Mouse (Mus musculus) ZHBTc4 (cell line): ENCODE data around the gene Derl2.

Experiments used
- DNase-seq: peaks from one replicate; pipeline ENCODE4 v3.0.0-alpha.2; 2011; ENCODE audit warnings: low read depth, low spot score

The Derl2 gene

DNA sequence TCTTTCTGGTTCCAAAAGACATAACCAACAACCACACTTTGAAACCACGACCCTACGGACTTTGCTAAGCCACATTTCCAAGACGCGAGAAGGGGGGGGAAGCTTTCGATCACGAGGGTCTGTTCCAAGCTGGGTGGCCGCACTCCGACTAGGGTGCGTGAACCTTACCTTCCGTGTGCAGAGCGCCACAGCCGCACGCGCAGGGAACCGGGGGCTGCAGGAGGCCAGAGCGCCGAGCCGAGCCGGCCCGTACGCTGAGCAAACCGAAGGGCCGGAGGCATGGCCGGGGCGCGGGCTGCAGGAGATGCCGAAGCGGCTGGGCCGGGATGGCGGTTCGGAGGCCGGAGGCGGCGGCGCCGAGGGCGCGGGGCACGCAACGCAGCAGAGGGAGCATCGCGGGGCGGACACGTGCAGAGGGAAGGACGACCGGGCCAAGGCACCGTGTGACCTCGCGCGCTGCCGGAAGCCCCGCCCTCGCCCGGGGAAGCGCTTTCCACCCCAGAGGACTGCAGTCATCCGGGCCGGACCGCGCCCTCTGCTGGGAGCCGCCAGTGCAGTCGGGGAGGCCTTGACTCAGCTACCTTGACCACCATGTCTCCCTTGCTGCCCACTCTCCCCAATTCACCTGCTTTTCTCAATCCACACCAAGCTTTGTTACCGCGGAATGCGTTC lies 36.9 kb downstream of the Derl2 start, which contains the start of gene C1qbp:
Gene C1qbp, minus strand, starts transcription at position 470 of the 672 bp plus-strand sequence.
- DNase-seq: peak; percentile 95

DNA sequence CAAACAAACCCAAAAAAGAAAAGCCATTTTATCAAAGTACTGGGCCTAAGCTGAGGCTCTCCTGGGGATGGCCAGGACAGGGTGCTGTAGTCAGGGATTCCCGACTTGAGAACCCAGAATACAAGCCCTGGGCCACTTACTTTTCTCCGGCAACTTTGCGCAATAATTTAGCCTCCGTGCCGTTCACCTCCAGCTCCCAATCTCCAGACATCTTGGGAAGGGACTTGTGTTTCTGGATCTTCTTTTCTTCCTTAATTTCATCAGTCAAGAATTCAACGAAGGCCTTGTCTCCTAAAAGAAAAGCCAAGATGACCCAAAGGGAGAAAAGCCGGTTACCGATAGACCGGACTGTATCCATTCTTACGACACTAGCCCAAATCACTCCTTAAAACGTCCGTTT lies 37.6 kb downstream of the Derl2 start:
- no peak for DNase-seq

DNA sequence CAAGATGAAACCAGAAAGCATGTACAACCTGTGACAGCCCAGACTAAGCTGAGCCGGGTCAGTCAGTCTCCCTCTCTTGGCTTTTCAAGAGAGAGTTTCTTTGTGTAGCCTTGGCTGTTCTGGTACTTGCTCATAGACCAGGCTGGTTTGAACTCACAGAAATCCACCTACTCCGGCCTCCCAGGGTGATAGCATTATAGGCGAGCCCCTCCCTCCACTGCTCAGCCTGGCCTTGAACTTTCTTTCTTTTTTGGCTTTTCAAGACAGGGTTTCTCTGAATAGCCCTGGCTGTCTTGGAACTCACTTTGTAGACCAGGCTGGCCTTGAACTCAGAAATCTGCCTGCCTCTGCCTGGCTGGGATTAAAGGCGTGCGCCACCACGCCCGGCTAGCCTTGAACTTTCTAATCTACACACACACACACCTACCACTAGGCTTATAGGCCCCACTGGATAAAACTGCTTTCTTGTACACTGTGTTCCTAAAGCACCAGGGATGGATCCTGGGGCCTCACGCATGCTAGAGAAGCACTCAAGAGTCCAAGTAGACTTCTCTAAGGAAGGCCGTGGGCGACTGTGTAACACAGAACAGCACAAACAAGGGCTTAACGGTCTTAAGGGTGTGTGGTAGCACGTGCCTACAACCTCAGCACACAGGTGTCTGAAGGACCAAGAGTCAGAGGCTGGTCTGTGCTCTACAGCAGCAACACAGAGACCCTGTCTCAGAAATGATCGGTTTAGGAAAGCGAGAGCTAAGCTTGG lies 38.7 kb downstream of the Derl2 start:
- DNase-seq: peak; percentile 77

- DNase-seq: no peak
These were observed 39.4 kb downstream of the Derl2 start for GRCm38 (mm10) chr11:70980232-70980631.

DNA sequence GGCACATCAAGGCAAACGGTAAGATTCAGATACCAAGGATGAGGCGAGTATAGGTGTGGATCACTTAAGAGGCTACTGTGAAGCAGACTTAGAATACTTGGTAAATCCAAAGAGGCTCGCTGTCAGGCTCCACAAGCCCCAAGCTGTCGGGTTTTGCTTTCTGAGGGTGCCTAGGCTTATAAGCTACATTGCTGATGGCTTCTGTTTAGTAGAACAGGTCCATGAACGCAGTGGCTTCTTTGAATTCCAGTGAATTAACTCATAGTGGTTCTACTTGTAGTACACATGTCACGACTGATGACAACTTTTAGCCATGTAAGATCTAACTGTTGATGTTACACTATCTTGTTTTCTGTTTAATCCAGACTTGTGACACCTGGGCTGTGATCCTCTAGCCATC lies 42.3 kb downstream of the Derl2 start:
- no peak for DNase-seq

DNA sequence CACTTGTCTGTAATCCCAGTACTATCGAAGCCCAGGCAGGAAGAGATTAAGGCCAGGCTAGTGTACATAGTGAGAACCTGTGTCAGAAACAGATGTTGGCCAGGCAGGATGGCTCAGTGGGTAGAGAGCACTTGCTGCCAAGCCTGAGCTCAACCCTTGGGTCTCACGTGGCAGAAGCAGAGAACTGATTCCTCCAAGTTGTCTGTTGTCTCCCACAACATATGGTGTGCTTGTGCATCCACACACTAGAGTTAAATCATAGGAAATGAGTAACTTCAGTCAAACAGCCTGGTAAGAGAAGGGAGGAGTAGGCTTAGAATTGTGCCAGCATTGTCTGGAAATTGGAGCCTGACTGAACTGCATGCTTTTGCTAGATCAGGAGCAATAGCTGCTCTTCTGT lies 44.4 kb downstream of the Derl2 start:
- DNase-seq: no peak

DNA sequence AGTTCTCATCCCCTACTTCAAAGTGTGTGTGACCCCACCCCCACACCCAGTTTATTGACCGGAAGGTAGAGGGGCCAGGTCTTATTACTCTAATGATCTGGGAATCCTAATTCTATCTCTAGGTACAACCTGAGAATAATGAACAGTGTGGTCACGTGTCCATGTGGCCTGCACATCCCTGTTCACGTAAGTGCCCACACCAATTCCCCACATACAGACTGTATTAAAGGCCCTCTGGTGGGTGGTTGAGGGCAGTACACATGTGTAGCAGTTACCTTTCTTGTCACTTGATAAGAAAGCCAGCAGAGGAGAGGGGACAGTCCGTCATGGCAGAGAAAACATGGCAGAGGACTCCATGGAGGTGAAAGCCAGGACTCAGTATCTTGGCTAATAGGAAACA lies 45.7 kb downstream of the Derl2 start:
- peak; percentile 71 for DNase-seq

DNA sequence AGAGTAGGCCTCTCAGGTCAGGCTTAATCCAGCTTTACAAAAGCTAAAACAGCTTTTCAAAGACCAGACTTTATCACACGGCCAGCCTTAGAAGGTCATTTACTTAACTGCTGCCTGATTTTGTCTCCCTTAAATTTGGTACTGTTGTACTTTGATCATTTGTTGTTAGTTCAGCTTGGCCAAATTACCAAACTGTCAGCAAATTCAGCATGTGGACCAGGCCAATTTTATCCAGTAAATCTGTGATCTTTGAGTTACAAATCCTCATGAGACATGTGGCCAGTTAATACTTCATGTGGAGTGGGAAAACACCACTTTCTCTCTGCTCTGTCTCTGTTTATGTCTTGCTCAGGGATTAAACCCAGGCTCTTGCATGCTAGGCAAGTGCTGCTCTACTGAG lies 47.1 kb downstream of the Derl2 start:
- DNase-seq: no peak

DNA sequence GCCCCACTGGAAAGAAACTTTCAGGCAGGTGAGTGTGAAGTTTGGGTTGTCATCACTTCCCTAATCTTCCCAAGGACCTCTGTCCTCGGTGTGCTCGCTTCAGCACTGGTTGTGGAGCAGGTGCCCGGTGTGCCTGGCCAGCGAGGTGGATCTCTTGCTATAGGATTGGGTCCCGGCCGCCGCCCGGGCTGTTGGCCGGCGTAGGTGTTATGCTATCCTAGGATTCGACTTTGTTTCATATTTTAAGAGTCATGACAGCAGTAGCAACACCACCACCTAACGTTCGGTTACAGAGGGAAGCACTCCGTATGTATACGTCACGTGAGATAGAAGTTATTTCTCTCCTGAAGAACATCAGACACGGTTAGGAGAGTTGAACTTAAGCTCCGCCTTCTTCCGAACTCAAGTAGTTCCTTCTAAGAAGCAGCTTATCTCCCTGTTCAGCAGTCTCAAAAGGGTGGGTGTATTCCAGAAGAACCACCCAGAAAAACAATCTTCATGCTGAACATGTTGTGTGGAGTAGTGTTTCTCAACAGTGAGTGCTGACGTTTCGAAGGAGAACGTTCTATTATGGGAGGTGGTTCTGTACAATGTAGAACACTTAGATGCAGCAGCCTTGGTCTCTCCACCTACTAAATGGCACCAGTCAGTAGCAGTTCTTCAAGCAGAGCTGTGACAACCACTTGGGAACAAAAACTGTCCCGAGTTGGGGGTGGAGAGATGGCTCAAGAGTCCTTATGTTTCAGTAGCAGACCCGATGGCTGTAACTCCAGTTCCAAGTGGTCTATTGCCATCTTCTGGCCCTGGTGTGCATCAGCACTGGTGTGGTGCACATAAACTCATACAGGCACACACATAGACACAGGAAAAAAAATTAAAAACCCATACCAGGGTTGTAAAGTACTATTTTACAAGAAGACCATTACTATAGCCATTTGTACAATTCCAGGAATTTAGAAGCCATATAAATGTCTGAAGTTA lies 48.8 kb downstream of the Derl2 start:
- peak; percentile 71 for DNase-seq

GRCm38 (mm10) chr11:70969821-70970559 lies 49.7 kb downstream of the Derl2 start, which contains the start of the genes Nup88 and Rpain:
TSS of gene Nup88 (minus strand) at chr11:70969973.
TSS of gene Rpain (plus strand) at chr11:70970213.
- peak; percentile 98 for DNase-seq

DNA sequence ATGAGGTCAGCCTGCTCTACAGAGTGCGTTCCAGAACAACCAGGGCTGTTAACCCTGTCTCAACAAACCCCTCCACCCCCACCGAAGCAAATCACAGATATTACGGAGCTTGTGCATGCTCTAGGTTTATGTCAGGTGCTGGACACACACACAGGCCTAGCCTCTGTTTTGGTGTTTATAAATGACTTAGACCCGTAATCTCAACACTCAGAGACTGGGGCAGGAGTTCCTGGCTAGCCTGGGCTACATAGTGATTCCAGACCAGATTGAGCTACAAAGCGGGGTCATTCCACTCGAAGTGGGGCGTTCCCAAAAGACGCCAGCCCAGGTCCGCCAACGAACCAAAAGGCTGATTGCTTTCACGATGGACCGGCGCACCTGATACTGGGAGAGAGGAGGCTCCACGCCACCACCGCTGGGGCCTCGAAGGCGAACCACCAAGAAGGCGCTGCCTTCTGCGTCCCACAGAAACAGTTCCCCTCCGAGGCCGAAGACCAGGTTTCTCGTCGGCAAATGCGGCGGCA lies 50.3 kb downstream of the Derl2 start:
- DNase-seq: peak; percentile 69

DNA sequence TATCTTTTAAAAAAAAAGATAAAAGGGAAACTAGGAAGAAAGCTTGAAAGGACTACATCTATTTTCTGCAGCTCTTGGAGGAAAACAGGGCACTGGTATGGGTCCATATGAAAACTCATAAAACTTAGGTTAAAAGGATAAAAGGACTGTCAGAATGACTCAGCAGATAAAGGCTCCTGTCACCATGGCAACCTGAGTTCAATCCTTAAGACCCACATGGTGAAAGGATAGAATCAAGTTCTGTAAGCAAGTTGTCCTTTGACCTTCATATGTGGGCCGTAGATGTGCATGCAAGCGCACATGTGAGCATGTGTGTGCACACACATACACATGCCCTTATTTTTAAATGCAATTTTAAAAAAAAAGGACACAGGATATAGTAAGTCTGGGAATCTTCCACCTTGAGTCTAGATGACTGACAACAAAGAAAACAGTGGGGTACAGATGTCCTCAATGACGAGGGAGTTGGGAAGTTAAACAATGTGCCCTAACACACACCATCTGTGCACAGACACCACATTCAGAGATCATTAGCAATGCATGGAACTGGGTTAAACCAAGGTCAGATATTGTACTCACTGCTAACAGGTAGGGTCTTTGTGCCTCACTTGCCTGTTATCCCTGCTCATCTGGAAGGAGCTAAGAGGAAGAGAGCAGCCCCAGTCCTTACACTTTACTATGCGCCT lies 55.3 kb downstream of the Derl2 start:
- DNase-seq: peak; percentile 66

- DNase-seq: no peak
These were observed 58.7 kb downstream of the Derl2 start for GRCm38 (mm10) chr11:70960786-70961554.
